Mouse (Mus musculus) hindbrain, postnatal 0 days (tissue): ENCODE results near the gene Gm11985. TPM values are rescaled to one million over a fixed set of nuclear protein-coding genes. Genes with fewer than 3 reads are reported as not detected.
A peak's percentile ranks its signal among the peaks of the same experiment; 100 is the strongest.

Source experiments
- ATAC-seq: fragments of 200-750 bp; cut with Nextera tagmentation; 2 replicates; pipeline ENCODE4 v1.8.0; 2017; ENCODE audit warnings: mild to moderate bottlenecking, moderate TSS enrichment, moderate library complexity
- DNase-seq: peaks from one replicate; pipeline ENCODE4 v3.0.0-alpha.2; 2015; ENCODE audit warnings: low spot score
- H3K27ac ChIP-seq: fragments of 300-500 bp; sonication (generic); 2 replicates; pipeline ENCODE4 v1.5.1; 2014; ENCODE audit warnings: mild to moderate bottlenecking
- H3K27me3 ChIP-seq: fragments of 300-500 bp; sonication (generic); 2 replicates; pipeline ENCODE4 v1.6.1; 2014; ENCODE audit warnings: low read length, mixed read lengths; ENCODE audit not compliant: insufficient read depth
- H3K36me3 ChIP-seq: fragments of 300-500 bp; sonication (generic); 2 replicates; pipeline ENCODE4 v1.6.1; 2014; ENCODE audit warnings: low read length, mixed read lengths; ENCODE audit not compliant: insufficient read depth
- H3K4me1 ChIP-seq: fragments of 300-500 bp; sonication (generic); 2 replicates; pipeline ENCODE4 v1.6.1; 2014; ENCODE audit warnings: antibody characterized with exemption, low read length, mixed read lengths; ENCODE audit not compliant: insufficient read depth
- H3K4me2 ChIP-seq: fragments of 300-500 bp; sonication (generic); 2 replicates; pipeline ENCODE4 v1.6.1; 2014; ENCODE audit warnings: low read depth, mild to moderate bottlenecking, low read length, moderate library complexity, mixed read lengths
- H3K4me3 ChIP-seq: fragments of 300-500 bp; sonication (generic); 2 replicates; pipeline ENCODE4 v1.5.1; 2014; ENCODE audit warnings: low read length
- H3K9ac ChIP-seq: fragments of 300-500 bp; sonication (generic); replicated peaks from 2 replicates; pipeline ENCODE4 v1.6.1; 2014; ENCODE audit warnings: mild to moderate bottlenecking, low read length, moderate library complexity, mixed read lengths
- H3K9me3 ChIP-seq: fragments of 300-500 bp; sonication (generic); 2 replicates; pipeline ENCODE4 v1.6.1; 2016; ENCODE audit warnings: low read length, mixed read lengths
- CTCF ChIP-seq: IDR thresholded peaks from 2 replicates; pipeline ENCODE4 v1.5.1; 2016; ENCODE audit warnings: antibody characterized with exemption, control low read depth, low read depth
- WGBS: fragments of 180-500 bp; shearing (Covaris S2); extraction: QIAGEN DNeasy Blood & Tissue Kit; methylation state at CpG from one replicate; pipeline ENCODE4 v1.1.7; 2014; 5-methylcytosine and 5-hydroxymethylcytosine counted together
- polyA plus RNA-seq: library from polyadenylated mRNA; unstranded; fragments of >200 nt; fragmentation: Nextera tagmentation; extraction: Ambion mirVana; gene quantifications from 2 replicates; pipeline ENCODE4 v1.2.1, GENCODE M21; 2015
- total RNA-seq: library from RNA; depleted of rRNA; stranded (reverse); fragments of >200 nt; gene quantifications from 2 replicates; pipeline ENCODE4 v1.2.3, GENCODE M21; 2014

Gm11985 gene
- total and polyA plus RNA-seq, 2 experiments from 2014 or later, result not detected

GRCm38 (mm10) chr11:7214342-7214660 lies 25.9 kb upstream of the Gm11985 start:
- DNase-seq, result no peak
- Histone ChIP-seq H3K27ac (peak overlapping the region; percentile 88; the same call in 1 of the 2 replicates), H3K9me3 (no peaks in the 10 kb centered on the region), H3K27me3 (no peaks in the 10 kb centered on the region), H3K9ac (no peak overlapping the region; the same call in 1 of the 2 replicates), H3K4me1 (0 out of 2 replicates have a peak, but pooled peaks cover 4% of the 10 kb centered on the region), H3K36me3 (no peaks in the 10 kb centered on the region), H3K4me3 (peak overlapping the region; percentile 62), H3K4me2 (peak overlapping the region; percentile 76)
- TF ChIP-seq CTCF, result no peak
- WGBS, result under 1% methylated on average over 12 of the region's 12 CpGs
- ATAC-seq, result no peak

DNA sequence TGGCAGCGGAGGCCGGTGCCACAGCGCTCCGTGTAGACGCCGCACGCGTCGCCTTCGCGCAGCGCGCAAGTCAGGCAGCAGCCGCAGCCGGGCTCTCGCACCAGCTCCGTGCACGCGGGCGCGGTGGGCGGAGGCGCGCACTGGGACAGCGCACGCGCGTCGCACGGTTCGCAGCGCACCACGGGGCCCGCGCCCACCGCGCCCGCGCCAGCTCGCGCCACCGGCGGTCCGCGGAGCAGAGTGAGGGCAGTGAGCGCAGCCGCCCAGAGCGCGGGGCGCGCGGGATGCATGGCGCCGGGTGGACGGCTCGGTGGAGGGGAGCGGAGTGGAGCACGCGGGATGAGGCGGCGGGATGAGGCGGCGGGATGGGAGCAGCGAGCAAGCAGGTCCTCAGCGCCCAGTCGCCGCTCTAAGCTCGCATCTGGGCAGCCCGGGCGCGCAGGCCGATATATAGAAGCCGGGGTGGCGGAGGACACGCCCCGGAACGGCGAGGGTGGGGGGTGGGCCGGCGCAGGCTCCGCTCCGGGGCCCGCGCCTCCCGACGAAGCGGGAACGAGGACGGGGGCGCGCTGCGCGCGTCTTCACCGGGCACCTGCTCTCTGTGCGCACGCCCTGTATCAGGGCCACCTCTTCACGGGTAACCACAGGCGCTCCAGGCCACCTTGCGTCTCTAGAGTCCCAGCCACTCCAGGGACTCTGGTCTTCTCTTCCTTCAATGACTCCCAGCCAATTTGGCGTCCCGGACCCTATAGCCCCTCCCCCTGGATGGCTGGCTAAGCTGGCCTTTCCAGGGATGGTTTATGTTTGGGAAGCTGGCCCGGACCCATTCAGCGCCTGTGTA lies 25.4 kb upstream of the Gm11985 start, which contains the start of gene Igfbp3:
Gene Igfbp3, minus strand, starts transcription at position 423 of the 841 bp plus-strand sequence.
- ATAC-seq, result peak; percentile 91
- peak within 1 kb of the TSS; percentile 62 for H3K4me3 ChIP-seq
- peak; percentile 92 for DNase-seq
- no peaks in the 10 kb centered on the region for H3K27me3 ChIP-seq
- peaks cover 2% of the 10 kb centered on the region; the same call in 1 of the 2 replicates for H3K36me3 ChIP-seq
- H3K27ac ChIP-seq, result peak within 1 kb of the TSS; percentile 88
- no peak for TF ChIP-seq CTCF
- no peaks in the 10 kb centered on the region for H3K9me3 ChIP-seq
- WGBS, result under 1% methylated on average over 81 of the region's 104 CpGs
- 0 out of 2 replicates have a peak, but pooled peaks cover 4% of the 10 kb centered on the region for H3K4me1 ChIP-seq
- peak within 1 kb of the TSS; percentile 66 for H3K9ac ChIP-seq
- H3K4me2 ChIP-seq, result peak within 1 kb of the TSS; percentile 76

- Histone ChIP-seq H3K9ac (peak overlapping the region; percentile 66; the same call in 1 of the 2 replicates), H3K4me3 (peak overlapping the region; percentile 62), H3K9me3 (no peaks in the 10 kb centered on the region), H3K4me2 (peak overlapping the region; percentile 76), H3K36me3 (peaks cover 7% of the 10 kb centered on the region; the same call in 1 of the 2 replicates), H3K4me1 (0 out of 2 replicates have a peak, but pooled peaks cover 4% of the 10 kb centered on the region), H3K27ac (peak overlapping the region; percentile 88), H3K27me3 (no peaks in the 10 kb centered on the region)
- DNase-seq (no peak), ATAC-seq (no peak)
- no peak for TF ChIP-seq CTCF
- WGBS, result 3% methylated on average over 19 of the region's 19 CpGs
Observed at GRCm38 (mm10) chr11:7213161-7213500, 24.8 kb upstream of the Gm11985 start.

DNA sequence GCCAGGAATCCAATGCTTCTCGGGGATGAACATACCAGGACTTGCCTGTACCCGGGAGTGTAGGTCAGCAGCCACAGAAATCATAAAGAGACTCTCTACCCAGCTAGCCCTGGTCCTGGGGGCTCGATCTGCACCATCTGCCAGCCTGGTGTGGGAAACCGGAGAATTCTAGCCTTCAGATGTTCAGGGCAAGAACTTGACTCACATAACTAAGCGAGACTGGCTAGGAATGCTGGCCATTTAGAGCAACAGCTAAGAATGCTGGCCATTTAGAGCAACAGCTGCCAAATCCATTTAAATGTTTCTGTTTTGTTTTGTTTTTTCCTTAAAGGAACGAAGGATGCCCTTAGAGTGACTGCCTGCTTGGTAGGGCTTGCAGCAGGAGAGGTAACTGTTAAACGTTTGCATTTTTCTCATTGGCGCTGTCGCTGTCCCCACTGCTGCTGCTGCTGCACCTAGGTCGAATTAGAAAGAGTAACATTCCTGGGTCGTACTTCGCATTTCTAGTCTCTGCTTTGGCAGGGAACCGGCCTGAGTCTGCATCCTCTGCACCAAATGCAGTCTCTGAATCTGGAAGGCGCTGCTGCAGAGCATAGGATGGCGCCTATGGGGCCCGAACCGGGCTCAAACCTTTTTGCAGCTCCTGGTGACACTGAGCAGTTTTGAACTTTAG lies 23.9 kb upstream of the Gm11985 start:
- ATAC-seq (no peak), DNase-seq (no peak)
- no peaks in the 10 kb centered on the region for H3K9me3 ChIP-seq
- no peak for TF ChIP-seq CTCF
- H3K9ac ChIP-seq, result peak overlapping the region; percentile 66; the same call in 1 of the 2 replicates
- H3K4me1 ChIP-seq, result 0 out of 2 replicates have a peak, but pooled peaks cover 4% of the 10 kb centered on the region
- H3K4me2 ChIP-seq, result peak overlapping the region; percentile 76
- WGBS, result 14% methylated on average over 17 of the region's 17 CpGs
- peaks cover 10% of the 10 kb centered on the region; the same call in 1 of the 2 replicates for H3K36me3 ChIP-seq
- no peaks in the 10 kb centered on the region for H3K27me3 ChIP-seq
- H3K27ac ChIP-seq, result no peak overlapping the region
- H3K4me3 ChIP-seq, result peak overlapping the region; percentile 62

DNA sequence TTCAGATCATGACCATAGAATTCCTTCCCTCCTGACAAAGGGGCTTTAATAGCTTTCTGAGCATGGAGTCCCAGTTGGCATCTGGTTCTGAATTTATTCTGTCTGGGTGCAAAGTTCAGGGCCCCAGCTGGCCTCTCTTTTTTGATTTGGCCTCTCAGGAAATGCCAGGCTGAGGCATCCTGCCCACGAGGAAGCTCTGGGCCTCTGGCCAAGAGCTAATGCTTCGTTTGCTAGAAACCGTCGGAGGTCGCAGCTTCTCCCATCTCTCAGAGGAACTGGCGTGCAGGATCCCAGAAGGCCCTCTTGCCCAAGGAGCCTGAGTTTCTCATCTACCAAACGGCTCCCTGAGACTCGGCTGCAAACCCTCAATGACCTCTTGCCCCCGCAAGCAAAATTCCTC lies 22.8 kb upstream of the Gm11985 start:
- H3K4me2 ChIP-seq, result peak overlapping the region; percentile 76
- ATAC-seq (no peak), DNase-seq (peak; percentile 63)
- no peak overlapping the region for H3K27ac ChIP-seq
- H3K9ac ChIP-seq, result no peak overlapping the region
- H3K9me3 ChIP-seq, result no peaks in the 10 kb centered on the region
- 12% methylated on average over 9 of the region's 9 CpGs for WGBS
- peaks cover 10% of the 10 kb centered on the region; the same call in 1 of the 2 replicates for H3K36me3 ChIP-seq
- no peak for TF ChIP-seq CTCF
- H3K4me1 ChIP-seq, result 0 out of 2 replicates have a peak, but pooled peaks cover 4% of the 10 kb centered on the region
- no peak overlapping the region for H3K4me3 ChIP-seq
- no peaks in the 10 kb centered on the region for H3K27me3 ChIP-seq

DNA sequence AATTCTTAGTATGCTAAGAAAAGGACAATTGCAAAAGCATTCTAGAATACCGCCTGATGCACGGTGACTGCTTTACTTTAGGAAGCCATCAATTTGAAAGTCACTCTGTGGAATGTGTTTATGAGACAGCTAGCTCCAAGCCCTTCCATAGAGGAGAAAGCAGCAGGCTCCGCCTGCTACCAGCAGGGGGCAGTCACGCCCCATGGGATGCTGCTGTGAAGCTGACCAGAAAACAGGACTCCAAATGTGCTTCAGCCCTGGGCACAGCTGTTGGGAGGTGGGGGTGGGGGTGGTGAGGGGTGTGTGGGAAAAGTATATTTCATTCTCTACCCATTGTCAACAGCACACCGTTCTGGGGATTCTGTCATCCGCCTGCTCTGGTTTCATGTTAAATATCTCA lies 22.0 kb upstream of the Gm11985 start:
- Histone ChIP-seq H3K36me3 (peaks cover 10% of the 10 kb centered on the region; the same call in 1 of the 2 replicates), H3K27me3 (no peaks in the 10 kb centered on the region), H3K4me3 (no peak overlapping the region), H3K4me2 (peak overlapping the region; percentile 76; the same call in 1 of the 2 replicates), H3K4me1 (0 out of 2 replicates have a peak, but pooled peaks cover 4% of the 10 kb centered on the region), H3K9ac (no peak overlapping the region), H3K9me3 (no peaks in the 10 kb centered on the region), H3K27ac (no peak overlapping the region)
- 17% methylated on average over 6 of the region's 6 CpGs for WGBS
- ATAC-seq, result peak; percentile 25; the same call in 1 of the 2 replicates
- TF ChIP-seq CTCF, result peak; percentile 90
- peak; percentile 85 for DNase-seq
